19 mouse cellular contexts compared by ENCODE assay signal in the genomic region with DNA sequence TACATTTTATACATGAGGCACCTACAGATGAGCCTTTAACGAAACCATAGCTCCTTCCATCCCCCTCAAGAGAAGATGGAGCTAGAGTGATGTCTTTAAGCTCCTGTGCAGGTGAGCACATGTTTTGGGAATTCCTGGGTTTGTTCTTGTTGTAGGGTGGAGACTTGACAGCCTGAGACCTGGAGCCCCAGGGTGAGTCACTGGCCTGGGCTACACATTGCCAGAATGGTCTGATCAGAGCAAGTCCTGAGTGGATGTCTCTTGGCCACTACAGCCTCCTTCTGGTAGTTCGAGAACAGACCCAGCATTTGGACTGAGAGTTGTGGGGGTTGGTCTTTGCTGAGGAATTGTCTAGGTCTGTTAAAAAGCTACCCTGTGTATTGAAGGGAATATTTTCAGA.
"Had no signal": no experiment of that assay in that cellular context is flagged by ENCODE, and none has a peak within 500 bp of the region (broad histone marks: within the 10 kb centered on the region; RNA-seq: fewer than 3 reads in every experiment).

No protein-coding gene starts in this region.

- DNase-seq: kidney, adult 18-20 months; kidney, adult 9 months; kidney, postnatal 14 days; kidney, postnatal 4 days; lung, adult 18-20 months; lung, postnatal 10 days; lung, postnatal 36 days; right cerebral cortex, postnatal 25 days; thymus, adult 2 months; thymus, postnatal 14 days had no signal

- H3K9me3 ChIP-seq: limb, embryonic 15.5 days; lung, embryonic 15.5 days had no signal

- H3K4me3 ChIP-seq: limb, embryonic 15.5 days; lung, embryonic 15.5 days; midbrain, embryonic 10.5 days; midbrain, embryonic 13.5 days; myocyte; neural tube, embryonic 13.5 days had no signal

- H3K27ac ChIP-seq: lung, embryonic 15.5 days; midbrain, embryonic 10.5 days; midbrain, embryonic 13.5 days; neural tube, embryonic 13.5 days; stomach, postnatal 0 days had no signal

- ATAC-seq: intestine, embryonic 16.5 days; midbrain, embryonic 13.5 days had no signal

- H3K36me3 ChIP-seq: limb, embryonic 15.5 days; lung, embryonic 15.5 days; midbrain, embryonic 10.5 days; midbrain, embryonic 13.5 days; neural tube, embryonic 13.5 days had no signal

- H3K27me3 ChIP-seq: limb, embryonic 15.5 days; lung, embryonic 15.5 days; megakaryocyte, embryonic 14.5 days; midbrain, embryonic 13.5 days; neural tube, embryonic 13.5 days had no signal

- H3K9ac ChIP-seq: limb, embryonic 15.5 days; lung, embryonic 15.5 days; midbrain, embryonic 13.5 days; neural tube, embryonic 13.5 days had no signal

- H3K4me2 ChIP-seq: limb, embryonic 15.5 days; lung, embryonic 15.5 days; midbrain, embryonic 13.5 days; neural tube, embryonic 13.5 days had no signal
